Mouse (Mus musculus): Measurements from ENCODE around the gene Fbxo34.

DNA sequence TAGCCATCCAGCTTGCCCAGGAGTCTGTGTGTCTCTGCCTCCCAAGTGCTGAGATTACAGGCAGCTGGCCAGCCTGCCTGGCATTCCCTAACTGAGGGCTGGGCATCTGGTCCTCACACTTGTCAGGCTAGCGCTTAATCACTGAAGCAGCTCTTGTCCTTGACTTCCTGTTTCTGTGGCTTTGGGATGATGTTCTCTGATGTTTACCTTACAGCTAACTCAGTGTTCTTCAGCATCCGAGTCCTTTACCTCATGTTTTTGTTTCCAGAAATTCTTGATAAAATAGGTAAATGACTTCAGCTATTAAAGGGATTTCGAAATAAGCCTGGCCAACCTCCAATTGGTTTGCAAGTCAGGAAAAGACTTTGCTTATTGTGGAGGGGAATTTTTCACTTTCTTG, 53.8 kb downstream of the Fbxo34 start:
- no peak for TF ChIP-seq CTCF (IDR thresholded peaks at IDR 0.05; ENCODE audit: control insufficient read depth, insufficient read depth, insufficient replicate concordance, low read depth, low read length)
- no peak for TF ChIP-seq POLR2A (IDR thresholded peaks at IDR 0.05; ENCODE audit: control insufficient read depth, low read depth, low read length)
